Mouse (Mus musculus) heart, postnatal 36 days (tissue): ENCODE measurements around the gene Npc2. TPM values are rescaled to one million over a fixed set of nuclear protein-coding genes. Genes with fewer than 3 reads are reported as not detected.

Experiments
- DNase-seq, 2 experiments: peaks; one replicate each; pipeline ENCODE4 v3.0.0; 2021 to 2022
- intact Hi-C: fragments of 180-260 bp; cut with DNase I; formaldehyde crosslinking; loops from one replicate; pipeline ENCODE4 v1.15.1; 2025
- total RNA-seq, 2 experiments: library from RNA; stranded (reverse); gene quantifications; 2 replicates each; pipeline ENCODE4 v1.2.3; 2021

The Npc2 gene
- total RNA-seq, 2 experiments from 2014 or later = 29.9 to 30.0 TPM

- intact Hi-C loops = no loop called here
- no peak for DNase-seq
Observed at GRCm38 (mm10) chr12:84786091-84786490, 13.1 kb upstream of the Npc2 start.

GRCm38 (mm10) chr12:84784604-84785381, 11.8 kb upstream of the Npc2 start:
- peak; percentile 86 to 91 for DNase-seq
- intact Hi-C loops = loop anchor here (1.0 to 5.0 kb wide), 2 partner anchors 93 to 188 kb away; partner anchors contain the start of genes Arel1 and Fcf1

- no peak for DNase-seq
- intact Hi-C loops = no loop called here
Observed at GRCm38 (mm10) chr12:84776229-84776628, 3.3 kb upstream of the Npc2 start.

GRCm38 (mm10) chr12:84774376-84774775, 1.4 kb upstream of the Npc2 start:
- intact Hi-C loops = no loop called here

GRCm38 (mm10) chr12:84773476-84773875, 524 bp upstream of the Npc2 start:
- DNase-seq = no peak
- intact Hi-C loops = no loop called here

More at GRCm38 (mm10) chr12:84774376-84774775, 1.4 kb upstream of the Npc2 start:
- no peak for DNase-seq

GRCm38 (mm10) chr12:84771981-84772520, 901 bp downstream of the Npc2 start:
- intact Hi-C loops = no loop called here
- DNase-seq = no peak

- intact Hi-C loops = no loop called here
Observed at GRCm38 (mm10) chr12:84769624-84770023, 3.3 kb downstream of the Npc2 start.

GRCm38 (mm10) chr12:84767510-84767909, 5.4 kb downstream of the Npc2 start:
- intact Hi-C loops = no loop called here
- DNase-seq = no peak

More at GRCm38 (mm10) chr12:84769624-84770023, 3.3 kb downstream of the Npc2 start:
- no peak for DNase-seq

- intact Hi-C loops = no loop called here
- DNase-seq = no peak
Observed at GRCm38 (mm10) chr12:84766113-84766735, 6.7 kb downstream of the Npc2 start.

- intact Hi-C loops = no loop called here
- no peak for DNase-seq
Observed at GRCm38 (mm10) chr12:84765506-84765905, 7.4 kb downstream of the Npc2 start.

- no peak for DNase-seq
- intact Hi-C loops = no loop called here
Observed at GRCm38 (mm10) chr12:84764756-84765155, 8.2 kb downstream of the Npc2 start.

- no peak for DNase-seq
- intact Hi-C loops = no loop called here
Observed at GRCm38 (mm10) chr12:84763577-84764218, 9.3 kb downstream of the Npc2 start.

- no peak for DNase-seq
- intact Hi-C loops = no loop called here
Observed at GRCm38 (mm10) chr12:84762532-84762931, 10.4 kb downstream of the Npc2 start.

GRCm38 (mm10) chr12:84759063-84759462, 13.9 kb downstream of the Npc2 start:
- intact Hi-C loops = no loop called here
- no peak for DNase-seq

- intact Hi-C loops = no loop called here
- no peak for DNase-seq
Observed at GRCm38 (mm10) chr12:84756016-84756415, 16.9 kb downstream of the Npc2 start.

GRCm38 (mm10) chr12:84755008-84755695, 17.8 kb downstream of the Npc2 start:
- intact Hi-C loops = loop anchor here (1.0 kb wide), 1 partner anchor 101 kb away; no protein-coding TSS in a partner anchor
- DNase-seq = peak; percentile 68 to 72

GRCm38 (mm10) chr12:84752131-84752977, 20.6 kb downstream of the Npc2 start:
- DNase-seq = no peak
- intact Hi-C loops = no loop called here

GRCm38 (mm10) chr12:84750661-84751060, 22.3 kb downstream of the Npc2 start:
- peak; percentile 54 to 60 for DNase-seq
- intact Hi-C loops = no loop called here

- intact Hi-C loops = no loop called here
- no peak for DNase-seq
Observed at GRCm38 (mm10) chr12:84748134-84748533, 24.8 kb downstream of the Npc2 start.

- intact Hi-C loops = no loop called here
- no peak for DNase-seq
Observed at GRCm38 (mm10) chr12:84745700-84746099, 27.3 kb downstream of the Npc2 start.
